Mouse (Mus musculus): ENCODE measurements around the gene Tspan10. TPM values are rescaled to one million over a fixed set of nuclear protein-coding genes. Genes with fewer than 3 reads are reported as not detected.

Gene Tspan10
- polyA plus RNA-seq, 1 experiment from 2014 or later, result not detected

DNA sequence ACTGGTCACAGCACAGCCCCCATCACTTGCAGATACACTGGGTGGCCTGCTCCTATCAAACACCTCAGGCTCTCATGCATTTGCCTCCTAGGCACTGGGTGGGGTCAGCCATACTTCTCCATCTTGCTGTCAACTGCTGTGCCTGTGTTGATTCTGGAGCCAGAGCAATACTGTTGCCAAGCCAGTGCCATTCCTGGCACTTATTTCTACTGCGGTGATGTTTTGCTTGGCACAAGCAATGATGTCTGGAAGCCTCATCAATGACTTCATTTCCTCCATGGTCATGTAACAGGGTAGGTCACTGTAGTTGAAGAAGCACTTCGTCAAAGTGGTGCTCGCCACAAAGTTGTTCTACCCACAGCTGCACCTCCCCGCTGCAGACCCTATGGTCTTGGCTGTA lies 23.1 kb downstream of the Tspan10 start:
- H3K4me1 ChIP-seq (ENCODE audit: insufficient read depth, low read length), result peaks cover 19% of the 10 kb centered on the region
- no peak overlapping the region for H3K4me3 ChIP-seq (ENCODE audit: low read length)
- no peaks in the 10 kb centered on the region for H3K27me3 ChIP-seq (ENCODE audit: insufficient read depth, low read length)
- no peak for ATAC-seq (ENCODE audit: low FRiP score, low TSS enrichment)
- no peak overlapping the region for H3K4me2 ChIP-seq (replicated peaks; ENCODE audit: low read depth, low read length)
- H3K9me3 ChIP-seq (ENCODE audit: low read length), result no peaks in the 10 kb centered on the region
- 80% methylated on average over 4 of the region's 4 CpGs for WGBS
- H3K9ac ChIP-seq (replicated peaks; ENCODE audit: low read length), result no peak overlapping the region
- no peak overlapping the region for H3K27ac ChIP-seq (ENCODE audit: low read length)
- peaks cover 35% of the 10 kb centered on the region for H3K36me3 ChIP-seq (ENCODE audit: insufficient read depth, low read length)

DNA sequence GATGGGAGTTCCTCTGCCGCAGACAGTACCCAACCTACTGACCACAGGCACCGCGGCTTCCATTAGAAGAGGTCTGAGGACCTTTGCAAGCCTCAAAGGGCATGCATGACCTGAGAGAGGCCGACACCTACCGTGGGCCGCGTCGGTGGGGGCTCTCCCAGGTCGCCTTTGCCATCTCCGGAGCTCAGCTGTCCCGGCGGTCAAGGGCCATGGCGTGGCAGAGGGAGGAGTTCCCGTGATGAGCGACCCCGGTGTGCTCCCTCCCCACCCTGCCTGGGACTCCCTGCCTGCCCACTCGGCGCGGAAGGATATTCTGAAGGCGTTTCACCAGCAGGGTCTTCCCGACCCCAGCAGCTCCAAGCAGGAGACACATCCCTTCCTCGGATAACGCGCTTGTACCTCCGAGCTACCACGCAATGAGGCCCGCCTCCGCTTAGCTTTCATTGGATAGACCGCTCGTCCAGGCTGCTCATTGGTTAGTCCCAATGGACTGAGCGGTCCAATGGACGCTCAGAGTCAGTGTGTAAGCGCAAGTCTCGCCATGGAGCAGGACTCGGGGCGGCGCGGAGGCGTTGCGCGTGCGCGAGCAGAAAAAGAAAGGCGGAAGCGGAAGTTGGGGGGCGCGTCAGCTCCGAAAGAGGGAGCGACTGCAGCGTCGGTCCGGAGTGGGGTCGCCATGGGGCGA lies 24.7 kb downstream of the Tspan10 start, which contains the start of gene Arl16:
Arl16 (minus strand) TSS at position 557 of the 685 bp plus-strand sequence.
- no peaks in the 10 kb centered on the region for H3K27me3 ChIP-seq (ENCODE audit: insufficient read depth, low read length)
- peak within 1 kb of the TSS; percentile 79 for H3K4me2 ChIP-seq (replicated peaks; ENCODE audit: low read depth, low read length)
- H3K4me1 ChIP-seq (ENCODE audit: insufficient read depth, low read length), result peaks cover 19% of the 10 kb centered on the region
- H3K9ac ChIP-seq (replicated peaks; ENCODE audit: low read length), result peak within 1 kb of the TSS; percentile 89
- H3K4me3 ChIP-seq (ENCODE audit: low read length), result peak within 1 kb of the TSS; percentile 94
- H3K9me3 ChIP-seq (ENCODE audit: low read length), result no peaks in the 10 kb centered on the region
- ATAC-seq (ENCODE audit: low FRiP score, low TSS enrichment), result peak; percentile 100
- peaks cover 32% of the 10 kb centered on the region for H3K36me3 ChIP-seq (ENCODE audit: insufficient read depth, low read length)
- under 1% methylated on average over 54 of the region's 54 CpGs for WGBS
- H3K27ac ChIP-seq (ENCODE audit: low read length), result peak within 1 kb of the TSS; percentile 76

- Histone ChIP-seq H3K4me3 (ENCODE audit: low read length) (peak overlapping the region; percentile 94), H3K27me3 (ENCODE audit: insufficient read depth, low read length) (no peaks in the 10 kb centered on the region), H3K36me3 (ENCODE audit: insufficient read depth, low read length) (peaks cover 34% of the 10 kb centered on the region), H3K9ac (replicated peaks; ENCODE audit: low read length) (peak overlapping the region; percentile 89), H3K4me1 (ENCODE audit: insufficient read depth, low read length) (peaks cover 19% of the 10 kb centered on the region), H3K4me2 (replicated peaks; ENCODE audit: low read depth, low read length) (peak overlapping the region; percentile 79), H3K9me3 (ENCODE audit: low read length) (no peaks in the 10 kb centered on the region), H3K27ac (ENCODE audit: low read length) (peak overlapping the region; percentile 41; the same call in 1 of the 2 replicates)
- ATAC-seq (ENCODE audit: low FRiP score, low TSS enrichment), result peak; percentile 64
- 0% methylated on average over 33 of the region's 33 CpGs for WGBS
Observed at GRCm38 (mm10) chr11:120467736-120468092, 25.3 kb downstream of the Tspan10 start.

DNA sequence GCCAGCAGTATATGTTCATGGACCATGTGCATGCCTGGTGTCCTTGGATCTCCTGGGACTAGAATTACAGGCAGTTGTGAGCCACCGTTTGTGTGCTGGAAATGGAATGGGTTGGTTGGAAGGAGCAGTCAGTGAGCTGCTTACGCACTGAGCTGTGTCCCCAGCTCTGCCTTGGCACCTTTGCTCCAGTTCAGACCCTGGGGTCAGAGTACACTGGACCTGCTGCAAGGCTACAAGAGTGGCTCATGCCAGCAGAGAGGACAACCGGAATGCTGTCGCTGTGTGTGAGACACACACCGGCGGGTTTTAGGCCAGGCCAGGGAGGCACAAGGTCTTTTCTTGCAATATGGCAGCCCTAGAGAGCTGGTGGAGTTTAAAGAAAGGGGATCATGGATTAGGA lies 29.6 kb downstream of the Tspan10 start:
- Histone ChIP-seq H3K9me3 (ENCODE audit: low read length) (no peaks in the 10 kb centered on the region), H3K27ac (ENCODE audit: low read length) (no peak overlapping the region), H3K27me3 (ENCODE audit: insufficient read depth, low read length) (no peaks in the 10 kb centered on the region), H3K36me3 (ENCODE audit: insufficient read depth, low read length) (peaks cover 62% of the 10 kb centered on the region), H3K4me2 (replicated peaks; ENCODE audit: low read depth, low read length) (no peak overlapping the region), H3K9ac (replicated peaks; ENCODE audit: low read length) (no peak overlapping the region), H3K4me1 (ENCODE audit: insufficient read depth, low read length) (peaks cover 9% of the 10 kb centered on the region), H3K4me3 (ENCODE audit: low read length) (no peak overlapping the region)
- ATAC-seq (ENCODE audit: low FRiP score, low TSS enrichment), result no peak
- WGBS, result 96% methylated on average over 6 of the region's 6 CpGs

GRCm38 (mm10) chr11:120483448-120483934 lies 41.0 kb downstream of the Tspan10 start:
- no peak for ATAC-seq (ENCODE audit: low FRiP score, low TSS enrichment)
- Histone ChIP-seq H3K4me1 (ENCODE audit: insufficient read depth, low read length) (peaks cover 17% of the 10 kb centered on the region), H3K4me3 (ENCODE audit: low read length) (peak overlapping the region; percentile 96; the same call in 1 of the 2 replicates), H3K27me3 (ENCODE audit: insufficient read depth, low read length) (no peaks in the 10 kb centered on the region), H3K9ac (replicated peaks; ENCODE audit: low read length) (peak overlapping the region; percentile 93), H3K27ac (ENCODE audit: low read length) (peak overlapping the region; percentile 81), H3K36me3 (ENCODE audit: insufficient read depth, low read length) (peaks cover 57% of the 10 kb centered on the region), H3K9me3 (ENCODE audit: low read length) (no peaks in the 10 kb centered on the region), H3K4me2 (replicated peaks; ENCODE audit: low read depth, low read length) (peak overlapping the region; percentile 92)
- WGBS, result 90% methylated on average over 7 of the region's 7 CpGs

GRCm38 (mm10) chr11:120484265-120484981 lies 42.0 kb downstream of the Tspan10 start, which contains the start of gene Mrpl12:
Gene Mrpl12, plus strand, starts transcription at chr11:120484613.
- Histone ChIP-seq H3K36me3 (ENCODE audit: insufficient read depth, low read length) (peaks cover 56% of the 10 kb centered on the region), H3K27ac (ENCODE audit: low read length) (peak within 1 kb of the TSS; percentile 81), H3K4me1 (ENCODE audit: insufficient read depth, low read length) (peaks cover 19% of the 10 kb centered on the region), H3K9me3 (ENCODE audit: low read length) (no peaks in the 10 kb centered on the region), H3K9ac (replicated peaks; ENCODE audit: low read length) (peak within 1 kb of the TSS; percentile 93), H3K27me3 (ENCODE audit: insufficient read depth, low read length) (no peaks in the 10 kb centered on the region), H3K4me3 (ENCODE audit: low read length) (peak within 1 kb of the TSS; percentile 96), H3K4me2 (replicated peaks; ENCODE audit: low read depth, low read length) (peak within 1 kb of the TSS; percentile 92)
- WGBS, result under 1% methylated on average over 60 of the region's 60 CpGs
- ATAC-seq (ENCODE audit: low FRiP score, low TSS enrichment), result peak; percentile 94

DNA sequence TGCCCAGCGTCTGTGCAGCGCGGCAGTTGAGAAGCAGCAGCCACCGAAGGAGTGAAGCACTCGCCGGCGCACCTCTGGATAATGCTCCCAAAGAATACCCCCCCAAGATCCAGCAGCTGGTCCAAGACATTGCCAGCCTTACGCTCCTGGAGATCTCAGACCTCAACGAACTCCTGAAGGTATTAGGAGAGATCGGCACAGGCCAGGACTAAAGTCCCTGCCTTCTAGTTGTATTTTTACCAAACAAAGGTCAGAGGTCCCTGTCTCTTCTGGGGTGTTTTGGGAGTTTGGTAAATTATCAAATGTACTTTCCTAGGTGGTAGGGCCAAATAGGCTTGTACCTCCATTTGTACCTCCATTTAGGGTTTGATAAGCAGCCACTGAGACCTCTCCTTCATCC lies 42.8 kb downstream of the Tspan10 start:
- H3K9me3 ChIP-seq (ENCODE audit: low read length), result no peaks in the 10 kb centered on the region
- H3K9ac ChIP-seq (replicated peaks; ENCODE audit: low read length), result peak overlapping the region; percentile 93
- no peaks in the 10 kb centered on the region for H3K27me3 ChIP-seq (ENCODE audit: insufficient read depth, low read length)
- H3K4me2 ChIP-seq (replicated peaks; ENCODE audit: low read depth, low read length), result peak overlapping the region; percentile 92
- ATAC-seq (ENCODE audit: low FRiP score, low TSS enrichment), result no peak
- H3K4me3 ChIP-seq (ENCODE audit: low read length), result peak overlapping the region; percentile 96
- peaks cover 26% of the 10 kb centered on the region for H3K4me1 ChIP-seq (ENCODE audit: insufficient read depth, low read length)
- peaks cover 50% of the 10 kb centered on the region for H3K36me3 ChIP-seq (ENCODE audit: insufficient read depth, low read length)
- 7% methylated on average over 10 of the region's 10 CpGs for WGBS
- peak overlapping the region; percentile 81 for H3K27ac ChIP-seq (ENCODE audit: low read length)

DNA sequence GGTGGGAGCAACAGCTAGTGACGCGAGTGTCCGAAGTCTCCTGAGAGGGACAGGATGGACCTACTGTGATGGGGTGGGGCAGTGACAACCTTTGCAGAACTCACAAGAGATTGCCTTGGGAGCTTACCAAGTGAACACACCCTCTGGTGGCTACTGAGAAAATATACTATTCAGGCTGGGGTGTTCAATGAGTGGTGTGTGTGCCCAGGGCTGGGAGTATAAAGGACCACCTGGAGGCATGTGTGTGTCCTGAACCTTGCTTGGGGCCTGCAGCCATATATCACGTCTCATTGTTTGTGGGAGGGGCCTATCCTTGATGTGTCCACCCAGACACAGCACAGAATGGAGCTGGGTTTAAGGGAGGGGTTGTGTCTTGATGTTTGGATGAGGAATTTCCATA lies 46.1 kb downstream of the Tspan10 start:
- no peak for ATAC-seq (ENCODE audit: low FRiP score, low TSS enrichment)
- Histone ChIP-seq H3K4me2 (replicated peaks; ENCODE audit: low read depth, low read length) (no peak overlapping the region), H3K9ac (replicated peaks; ENCODE audit: low read length) (no peak overlapping the region), H3K4me1 (ENCODE audit: insufficient read depth, low read length) (peaks cover 44% of the 10 kb centered on the region), H3K27me3 (ENCODE audit: insufficient read depth, low read length) (no peaks in the 10 kb centered on the region), H3K4me3 (ENCODE audit: low read length) (no peak overlapping the region), H3K36me3 (ENCODE audit: insufficient read depth, low read length) (peaks cover 32% of the 10 kb centered on the region), H3K9me3 (ENCODE audit: low read length) (no peaks in the 10 kb centered on the region), H3K27ac (ENCODE audit: low read length) (no peak overlapping the region)
- 75% methylated on average over 4 of the region's 4 CpGs for WGBS

GRCm38 (mm10) chr11:120489054-120489761 lies 46.8 kb downstream of the Tspan10 start:
- peak; percentile 72 for ATAC-seq (ENCODE audit: low FRiP score, low TSS enrichment)
- Histone ChIP-seq H3K4me1 (ENCODE audit: insufficient read depth, low read length) (peaks cover 42% of the 10 kb centered on the region), H3K36me3 (ENCODE audit: insufficient read depth, low read length) (peaks cover 28% of the 10 kb centered on the region), H3K4me2 (replicated peaks; ENCODE audit: low read depth, low read length) (no peak overlapping the region), H3K9me3 (ENCODE audit: low read length) (no peaks in the 10 kb centered on the region), H3K9ac (replicated peaks; ENCODE audit: low read length) (0 out of 2 replicates have a peak overlapping the region, but pooled peaks have one; percentile 25), H3K27ac (ENCODE audit: low read length) (peak overlapping the region; percentile 93), H3K4me3 (ENCODE audit: low read length) (no peak overlapping the region), H3K27me3 (ENCODE audit: insufficient read depth, low read length) (no peaks in the 10 kb centered on the region)
- 58% methylated on average over 4 of the region's 4 CpGs for WGBS

Measured in kidney, embryonic 16.5 days (tissue).